Mouse (Mus musculus) lung, postnatal 0 days (tissue): ENCODE measurements at regions not wholly inside any gene's neighbourhood (a gene's known extent, or its start where the extent isn't known, plus 50 kb on each side); places are given as distances from the start of the nearest gene placed in this dataset.

Source experiments
- ATAC-seq: fragments of 200-750 bp; cut with Nextera tagmentation; 2 replicates; pipeline ENCODE4 v1.8.0; 2017; ENCODE audit warnings: moderate library complexity
- DNase-seq: peaks from one replicate; pipeline ENCODE4 v3.0.0-alpha.2; 2016; ENCODE audit warnings: low spot score
- H3K27ac ChIP-seq: fragments of 300-500 bp; sonication (generic); 2 replicates; pipeline ENCODE4 v1.5.1; 2014; ENCODE audit warnings: antibody characterized with exemption, mild to moderate bottlenecking, low read length, mixed read lengths
- H3K27me3 ChIP-seq: fragments of 300-500 bp; sonication (generic); replicated peaks from 2 replicates; pipeline ENCODE4 v1.6.1; 2014; ENCODE audit warnings: low read length, mixed read lengths; ENCODE audit not compliant: insufficient read depth
- H3K36me3 ChIP-seq: fragments of 300-500 bp; sonication (generic); 2 replicates; pipeline ENCODE4 v1.6.1; 2014; ENCODE audit warnings: low read length, mixed read lengths; ENCODE audit not compliant: insufficient read depth
- H3K4me1 ChIP-seq: fragments of 300-500 bp; sonication (generic); 2 replicates; pipeline ENCODE4 v1.6.1; 2014; ENCODE audit warnings: antibody characterized with exemption, low read depth, low read length, mixed read lengths; ENCODE audit not compliant: insufficient read depth
- H3K4me2 ChIP-seq: fragments of 300-500 bp; sonication (generic); replicated peaks from 2 replicates; pipeline ENCODE4 v1.6.1; 2014; ENCODE audit warnings: low read depth, mild to moderate bottlenecking, low read length, moderate library complexity, mixed read lengths
- H3K4me3 ChIP-seq: fragments of 300-500 bp; sonication (generic); 2 replicates; pipeline ENCODE4 v1.5.1; 2014; ENCODE audit warnings: low read depth, low read length
- H3K9ac ChIP-seq: fragments of 300-500 bp; sonication (generic); replicated peaks from 2 replicates; pipeline ENCODE4 v1.6.1; 2014; ENCODE audit warnings: low read depth, mild to moderate bottlenecking
- H3K9me3 ChIP-seq: fragments of 300-500 bp; sonication (generic); 2 replicates; pipeline ENCODE4 v1.6.1; 2016; ENCODE audit warnings: low read length, mixed read lengths
- CTCF ChIP-seq: IDR thresholded peaks from 2 replicates; pipeline ENCODE4 v1.5.1; 2016; ENCODE audit warnings: antibody characterized with exemption, mild to moderate bottlenecking
- EP300 ChIP-seq: IDR thresholded peaks from 2 replicates; pipeline ENCODE4 v1.6.1; 2016; ENCODE audit warnings: antibody characterized with exemption, mild to moderate bottlenecking, control low read depth
- WGBS: fragments of 180-500 bp; shearing (Covaris S2); extraction: QIAGEN DNeasy Blood & Tissue Kit; methylation state at CpG from one replicate; pipeline ENCODE4 v1.1.7; 2014; 5-methylcytosine and 5-hydroxymethylcytosine counted together

DNA sequence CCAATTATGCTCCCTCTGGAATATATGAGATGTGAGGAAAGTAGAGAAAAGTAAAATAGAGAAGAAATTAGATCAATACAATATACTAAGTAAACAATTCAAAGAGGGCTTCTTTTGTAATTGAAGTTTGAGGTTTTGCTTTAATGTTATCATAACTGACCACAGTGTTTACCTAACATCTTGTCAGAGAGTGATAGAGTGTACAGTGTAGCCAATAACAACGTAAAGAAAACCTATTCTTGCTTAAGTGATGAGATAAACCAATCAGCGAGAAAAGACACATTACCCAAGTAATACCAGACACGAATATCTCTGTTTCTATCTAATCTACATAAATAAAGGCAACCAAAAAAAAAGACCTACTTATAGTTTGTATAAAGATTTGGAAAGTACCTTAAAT lies 577.0 kb downstream of the Efna5 start:
- Histone ChIP-seq H3K9ac (no peak overlapping the region), H3K4me2 (no peak overlapping the region), H3K4me1 (no peaks in the 10 kb centered on the region), H3K36me3 (no peaks in the 10 kb centered on the region), H3K4me3 (no peak overlapping the region), H3K9me3 (no peaks in the 10 kb centered on the region), H3K27me3 (no peaks in the 10 kb centered on the region), H3K27ac (no peak overlapping the region)
- no peak for DNase-seq
- WGBS = 35% methylated on average over 3 of the region's 3 CpGs
- no peak for ATAC-seq
- no peak for TF ChIP-seq EP300
- TF ChIP-seq CTCF = no peak

GRCm38 (mm10) chr17:62299875-62300274 lies 581.2 kb downstream of the Efna5 start:
- TF ChIP-seq CTCF (no peak), EP300 (no peak)
- Histone ChIP-seq H3K9me3 (no peaks in the 10 kb centered on the region), H3K27ac (no peak overlapping the region), H3K4me1 (no peaks in the 10 kb centered on the region), H3K27me3 (no peaks in the 10 kb centered on the region), H3K36me3 (no peaks in the 10 kb centered on the region), H3K9ac (no peak overlapping the region), H3K4me2 (no peak overlapping the region), H3K4me3 (no peak overlapping the region)
- WGBS = 60% methylated on average over 9 of the region's 9 CpGs
- ATAC-seq (no peak), DNase-seq (no peak)

GRCm38 (mm10) chr17:62297393-62298060 lies 583.6 kb downstream of the Efna5 start:
- 56% methylated on average over 7 of the region's 7 CpGs for WGBS
- Histone ChIP-seq H3K4me2 (no peak overlapping the region), H3K36me3 (no peaks in the 10 kb centered on the region), H3K27ac (no peak overlapping the region), H3K9ac (no peak overlapping the region), H3K9me3 (no peaks in the 10 kb centered on the region), H3K4me1 (no peaks in the 10 kb centered on the region), H3K4me3 (no peak overlapping the region), H3K27me3 (no peaks in the 10 kb centered on the region)
- DNase-seq = peak; percentile 31
- no peak for TF ChIP-seq CTCF
- TF ChIP-seq EP300 = no peak
- no peak; the same call in 1 of the 2 replicates for ATAC-seq

GRCm38 (mm10) chr17:62295412-62295811 lies 585.7 kb downstream of the Efna5 start:
- Histone ChIP-seq H3K27me3 (no peaks in the 10 kb centered on the region), H3K36me3 (no peaks in the 10 kb centered on the region), H3K4me3 (no peak overlapping the region), H3K9ac (no peak overlapping the region), H3K9me3 (no peaks in the 10 kb centered on the region), H3K27ac (no peak overlapping the region), H3K4me1 (no peaks in the 10 kb centered on the region), H3K4me2 (no peak overlapping the region)
- TF ChIP-seq CTCF (no peak), EP300 (no peak)
- DNase-seq (no peak), ATAC-seq (no peak)

DNA sequence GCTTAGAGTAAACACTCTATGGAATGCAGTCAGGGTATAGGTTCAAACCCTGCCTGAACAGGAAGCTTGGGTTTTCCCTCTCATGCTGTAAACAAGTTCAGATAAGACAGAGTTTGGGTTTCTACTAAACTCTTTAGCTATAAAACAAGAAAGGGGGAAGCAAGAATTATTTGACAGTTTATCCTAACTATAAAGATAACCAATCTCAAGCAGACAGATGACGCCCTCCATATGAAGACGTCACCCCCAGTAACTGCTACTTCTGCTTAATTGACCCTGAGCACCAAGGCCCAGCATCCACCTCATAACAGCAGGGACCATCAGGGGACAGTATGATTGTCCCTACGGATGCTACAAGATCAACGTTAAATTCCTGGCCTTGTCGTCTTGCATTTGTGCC lies 588.4 kb downstream of the Efna5 start:
- ATAC-seq (no peak), DNase-seq (no peak)
- 67% methylated on average over 5 of the region's 5 CpGs for WGBS
- Histone ChIP-seq H3K27me3 (no peaks in the 10 kb centered on the region), H3K27ac (no peak overlapping the region), H3K4me3 (no peak overlapping the region), H3K9me3 (no peaks in the 10 kb centered on the region), H3K4me2 (no peak overlapping the region), H3K9ac (no peak overlapping the region), H3K36me3 (no peaks in the 10 kb centered on the region), H3K4me1 (no peaks in the 10 kb centered on the region)
- no peak for TF ChIP-seq CTCF
- TF ChIP-seq EP300 = no peak

DNA sequence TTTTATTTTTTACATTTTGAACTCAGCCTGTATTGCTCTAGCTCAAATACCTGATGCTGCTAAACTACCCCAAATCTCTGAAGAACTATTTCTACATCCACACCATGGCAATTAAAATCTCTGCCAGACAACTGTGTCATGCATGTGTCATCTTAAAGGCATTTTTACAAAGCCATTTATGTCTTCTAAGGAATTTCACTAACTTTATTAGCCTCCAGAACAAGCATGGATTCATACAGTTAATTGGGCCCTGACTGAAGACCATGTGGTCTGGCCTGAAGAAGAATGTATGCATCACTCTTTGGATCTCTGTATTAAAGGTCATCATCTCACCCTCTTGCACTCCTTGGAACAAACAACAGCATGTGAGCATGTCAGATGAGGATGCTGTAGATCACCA lies 593.5 kb downstream of the Efna5 start:
- DNase-seq = no peak
- H3K9ac ChIP-seq = no peak overlapping the region
- no peaks in the 10 kb centered on the region for H3K4me1 ChIP-seq
- no peaks in the 10 kb centered on the region for H3K27me3 ChIP-seq
- H3K4me3 ChIP-seq = no peak overlapping the region
- no peaks in the 10 kb centered on the region for H3K36me3 ChIP-seq
- no peak overlapping the region for H3K27ac ChIP-seq
- H3K9me3 ChIP-seq = no peaks in the 10 kb centered on the region
- no peak for ATAC-seq
- TF ChIP-seq CTCF (no peak), EP300 (no peak)
- no peak overlapping the region for H3K4me2 ChIP-seq

DNA sequence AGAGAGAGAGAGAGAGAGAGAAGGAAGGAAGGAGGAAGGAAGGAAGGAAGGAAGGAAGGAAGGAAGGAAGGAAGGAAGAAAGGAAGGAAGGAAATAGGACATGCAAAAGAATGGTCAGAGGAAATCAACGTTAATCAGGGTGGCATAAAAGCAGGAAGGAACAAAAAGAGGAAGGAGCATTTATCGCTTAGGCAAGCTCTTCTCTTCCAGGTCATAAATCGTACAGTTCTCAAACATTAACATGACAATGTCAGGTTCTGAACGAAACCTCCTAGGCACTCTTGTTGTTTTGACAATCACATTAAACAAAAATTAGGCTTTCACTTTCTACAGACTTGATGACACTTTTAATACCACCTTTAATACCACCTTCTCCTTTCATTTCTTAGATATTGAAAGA lies 594.0 kb downstream of the Efna5 start:
- H3K27me3 ChIP-seq = no peaks in the 10 kb centered on the region
- no peak overlapping the region for H3K4me3 ChIP-seq
- WGBS = 51% methylated on average over 4 of the region's 4 CpGs
- H3K27ac ChIP-seq = no peak overlapping the region
- ATAC-seq (no peak), DNase-seq (no peak)
- H3K36me3 ChIP-seq = no peaks in the 10 kb centered on the region
- no peak overlapping the region for H3K4me2 ChIP-seq
- H3K4me1 ChIP-seq = no peaks in the 10 kb centered on the region
- H3K9me3 ChIP-seq = no peaks in the 10 kb centered on the region
- no peak overlapping the region for H3K9ac ChIP-seq
- no peak for TF ChIP-seq CTCF
- no peak for TF ChIP-seq EP300
